Mouse (Mus musculus) embryonic facial prominence, embryonic 15.5 days (tissue): ENCODE results near the gene Acad11. TPM values are rescaled to one million over a fixed set of nuclear protein-coding genes. Genes with fewer than 3 reads are reported as not detected.
A peak's percentile ranks its signal among the peaks of the same experiment; 100 is the strongest.

Source experiments
- ATAC-seq: fragments of 200-750 bp; cut with Nextera tagmentation; 2 replicates; pipeline ENCODE4 v1.8.0; 2017; ENCODE audit warnings: low read depth, moderate TSS enrichment; ENCODE audit not compliant: insufficient number of reproducible peaks, low FRiP score, low TSS enrichment
- H3K27ac ChIP-seq: fragments of 300-500 bp; sonication (generic); replicated peaks from 2 replicates; pipeline ENCODE4 v1.5.1; 2015; ENCODE audit warnings: mild to moderate bottlenecking, inconsistent platforms
- H3K27me3 ChIP-seq: fragments of 300-500 bp; sonication (generic); 2 replicates; pipeline ENCODE4 v1.6.1; 2015; ENCODE audit warnings: inconsistent platforms
- H3K36me3 ChIP-seq: fragments of 300-500 bp; sonication (generic); 2 replicates; pipeline ENCODE4 v1.6.1; 2015; ENCODE audit warnings: mild to moderate bottlenecking, inconsistent platforms
- H3K4me1 ChIP-seq: fragments of 300-500 bp; sonication (generic); 2 replicates; pipeline ENCODE4 v1.6.1; 2015; ENCODE audit warnings: inconsistent platforms
- H3K4me2 ChIP-seq: fragments of 300-500 bp; sonication (generic); replicated peaks from 2 replicates; pipeline ENCODE4 v1.6.1; 2015; ENCODE audit warnings: mild to moderate bottlenecking, inconsistent platforms
- H3K4me3 ChIP-seq: fragments of 300-500 bp; sonication (generic); replicated peaks from 2 replicates; pipeline ENCODE4 v1.5.1; 2015; ENCODE audit warnings: mild to moderate bottlenecking, inconsistent platforms
- H3K9ac ChIP-seq: fragments of 300-500 bp; sonication (generic); 2 replicates; pipeline ENCODE4 v1.6.1; 2015; ENCODE audit warnings: inconsistent platforms
- H3K9me3 ChIP-seq: fragments of 300-500 bp; sonication (generic); replicated peaks from 2 replicates; pipeline ENCODE4 v1.6.1; 2016; ENCODE audit warnings: inconsistent platforms
- WGBS: fragments of 180-500 bp; shearing (Covaris S2); methylation state at CpG from one replicate; pipeline ENCODE4 v1.1.7; 2015; 5-methylcytosine and 5-hydroxymethylcytosine counted together
- polyA plus RNA-seq: library from polyadenylated mRNA; unstranded; fragments of >200 nt; fragmentation: Nextera tagmentation; extraction: Ambion mirVana; gene quantifications from 2 replicates; pipeline ENCODE4 v1.2.1, GENCODE M21; 2015

The Acad11 gene
- polyA plus RNA-seq, result 12.6 and 14.2 TPM in 2 replicates

GRCm38 (mm10) chr9:104063244-104063961 is at the start of gene Acad11:
Gene Acad11 (plus strand): TSS chr9:104063377.
- peak within 1 kb of the TSS; percentile 80 for H3K27ac ChIP-seq
- H3K4me2 ChIP-seq, result peak within 1 kb of the TSS; percentile 89
- peaks cover 19% of the 10 kb centered on the region for H3K4me1 ChIP-seq
- peak; percentile 93 for ATAC-seq
- peaks cover 16% of the 10 kb centered on the region for H3K36me3 ChIP-seq
- peak within 1 kb of the TSS; percentile 100 for H3K4me3 ChIP-seq
- no peaks in the 10 kb centered on the region for H3K9me3 ChIP-seq
- WGBS, result 0% methylated on average over 29 of the region's 30 CpGs
- peak within 1 kb of the TSS; percentile 97 for H3K9ac ChIP-seq
- no peaks in the 10 kb centered on the region for H3K27me3 ChIP-seq

- Histone ChIP-seq H3K27me3 (no peaks in the 10 kb centered on the region), H3K27ac (no peak overlapping the region), H3K4me2 (no peak overlapping the region), H3K4me3 (no peak overlapping the region), H3K36me3 (peaks cover 58% of the 10 kb centered on the region), H3K9ac (no peak overlapping the region), H3K4me1 (no peaks in the 10 kb centered on the region), H3K9me3 (no peaks in the 10 kb centered on the region)
- 73% methylated on average over 1 of the region's 1 CpGs for WGBS
- no peak for ATAC-seq
Observed at GRCm38 (mm10) chr9:104014526-104014925, 48.7 kb upstream of the Acad11 start.

GRCm38 (mm10) chr9:104021026-104021425 is 42.2 kb upstream of the Acad11 start:
- H3K27me3 ChIP-seq, result no peaks in the 10 kb centered on the region
- H3K4me2 ChIP-seq, result no peak overlapping the region
- 92% methylated on average over 10 of the region's 10 CpGs for WGBS
- H3K4me3 ChIP-seq, result no peak overlapping the region
- ATAC-seq, result no peak
- H3K27ac ChIP-seq, result no peak overlapping the region
- no peaks in the 10 kb centered on the region for H3K9me3 ChIP-seq
- no peaks in the 10 kb centered on the region for H3K4me1 ChIP-seq
- H3K36me3 ChIP-seq, result peaks cover 85% of the 10 kb centered on the region
- no peak overlapping the region for H3K9ac ChIP-seq

- WGBS, result 95% methylated on average over 8 of the region's 8 CpGs
- H3K4me1 ChIP-seq, result no peaks in the 10 kb centered on the region
- no peak overlapping the region for H3K9ac ChIP-seq
- no peak overlapping the region for H3K4me2 ChIP-seq
- peaks cover 65% of the 10 kb centered on the region for H3K36me3 ChIP-seq
- H3K9me3 ChIP-seq, result 0 out of 2 replicates have a peak, but pooled peaks cover 8% of the 10 kb centered on the region
- H3K27ac ChIP-seq, result no peak overlapping the region
- ATAC-seq, result no peak
- H3K27me3 ChIP-seq, result no peaks in the 10 kb centered on the region
- H3K4me3 ChIP-seq, result no peak overlapping the region
Observed at GRCm38 (mm10) chr9:104027186-104027585, 36.0 kb upstream of the Acad11 start.

- Histone ChIP-seq H3K27me3 (no peaks in the 10 kb centered on the region), H3K9ac (no peak overlapping the region), H3K36me3 (peaks cover 58% of the 10 kb centered on the region), H3K4me1 (no peaks in the 10 kb centered on the region), H3K4me2 (no peak overlapping the region), H3K9me3 (0 out of 2 replicates have a peak, but pooled peaks cover 8% of the 10 kb centered on the region), H3K27ac (no peak overlapping the region), H3K4me3 (no peak overlapping the region)
- WGBS, result 88% methylated on average over 11 of the region's 11 CpGs
- ATAC-seq, result no peak
Observed at GRCm38 (mm10) chr9:104029861-104030260, 33.3 kb upstream of the Acad11 start.

GRCm38 (mm10) chr9:104034231-104034630 is 28.9 kb upstream of the Acad11 start:
- no peak overlapping the region for H3K4me2 ChIP-seq
- no peaks in the 10 kb centered on the region for H3K4me1 ChIP-seq
- H3K4me3 ChIP-seq, result no peak overlapping the region
- no peaks in the 10 kb centered on the region for H3K9me3 ChIP-seq
- ATAC-seq, result no peak
- H3K27ac ChIP-seq, result no peak overlapping the region
- no peak overlapping the region for H3K9ac ChIP-seq
- peaks cover 54% of the 10 kb centered on the region for H3K36me3 ChIP-seq
- WGBS, result 84% methylated on average over 8 of the region's 8 CpGs
- H3K27me3 ChIP-seq, result no peaks in the 10 kb centered on the region

DNA sequence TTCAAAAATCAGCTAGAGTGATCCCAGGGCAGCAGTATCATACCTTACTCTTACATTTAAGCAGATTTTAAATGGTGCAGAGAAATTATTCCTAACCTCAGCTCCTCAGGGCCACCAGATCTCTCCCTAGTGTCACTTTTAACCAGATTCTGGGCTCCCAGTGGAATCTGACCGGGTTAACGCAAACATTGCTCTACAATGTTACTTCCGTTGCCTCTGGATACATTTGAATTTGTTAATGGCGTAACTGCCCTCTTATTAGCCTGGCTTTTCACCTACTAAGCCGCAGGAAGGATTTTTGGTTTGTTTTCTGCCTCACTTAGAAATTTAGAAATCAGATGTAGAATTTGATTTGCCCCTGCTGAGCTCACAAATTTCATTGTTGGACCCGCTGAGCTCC is 28.5 kb upstream of the Acad11 start:
- H3K36me3 ChIP-seq, result peaks cover 51% of the 10 kb centered on the region
- H3K27me3 ChIP-seq, result no peaks in the 10 kb centered on the region
- no peak overlapping the region for H3K9ac ChIP-seq
- no peak overlapping the region for H3K4me3 ChIP-seq
- H3K4me2 ChIP-seq, result no peak overlapping the region
- ATAC-seq, result no peak
- 74% methylated on average over 6 of the region's 6 CpGs for WGBS
- H3K27ac ChIP-seq, result no peak overlapping the region
- H3K4me1 ChIP-seq, result no peaks in the 10 kb centered on the region
- H3K9me3 ChIP-seq, result no peaks in the 10 kb centered on the region

DNA sequence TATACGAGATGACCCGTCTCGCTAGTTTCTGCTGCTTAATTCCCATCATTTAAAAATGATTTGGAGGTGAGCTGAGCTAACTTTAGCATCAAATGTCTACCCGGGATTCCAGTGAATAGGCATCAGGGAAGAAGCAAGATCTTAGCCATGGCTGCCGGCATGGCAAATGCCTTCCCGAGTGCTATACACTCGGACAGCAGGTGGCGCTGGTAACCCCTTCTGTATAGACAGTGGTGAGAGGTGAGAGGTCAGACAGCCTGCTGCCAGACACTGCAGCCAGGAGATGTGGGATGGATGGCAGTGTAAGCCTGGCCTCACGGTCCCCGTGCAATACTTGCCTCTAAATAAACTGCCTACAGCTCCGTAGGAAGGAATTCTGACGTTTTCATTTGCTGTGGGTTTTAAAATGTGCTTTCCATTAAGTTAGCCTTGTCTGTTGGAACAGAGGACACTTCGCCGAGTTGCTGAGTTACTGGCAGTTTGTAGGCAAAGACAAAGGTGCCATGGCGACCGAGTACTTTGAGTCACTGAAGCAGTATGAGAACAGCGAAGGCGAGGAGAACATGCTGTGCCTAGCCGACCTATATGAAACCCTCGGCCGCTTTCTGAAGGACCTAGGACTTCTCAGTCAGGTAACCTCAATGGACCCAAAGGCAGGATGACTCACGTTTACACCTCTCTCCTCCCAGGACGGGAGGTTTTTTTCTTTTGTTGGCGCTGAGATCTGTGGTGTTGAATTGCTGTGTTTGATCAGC is 27.7 kb upstream of the Acad11 start:
- ATAC-seq, result no peak

DNA sequence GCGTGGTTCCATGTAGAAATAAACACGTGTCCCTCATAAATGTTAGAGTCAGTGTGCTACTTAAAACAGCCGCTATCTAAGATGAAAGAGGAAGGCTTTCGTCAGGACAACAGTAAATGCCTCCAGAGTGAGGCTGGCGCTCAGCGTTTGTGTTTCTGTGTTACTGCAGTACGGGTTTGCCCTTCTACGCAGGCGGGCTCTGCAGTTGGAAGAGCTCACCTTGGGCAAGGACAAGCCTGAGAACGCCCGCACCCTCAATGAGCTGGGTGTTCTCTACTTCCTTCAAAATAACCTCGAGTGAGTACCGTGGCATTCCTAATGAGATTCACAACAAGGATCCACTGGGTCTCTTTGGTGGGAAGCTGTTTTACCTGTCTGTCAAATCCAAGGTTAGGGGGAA is 24.9 kb upstream of the Acad11 start:
- no peak overlapping the region for H3K4me2 ChIP-seq
- no peak overlapping the region for H3K27ac ChIP-seq
- ATAC-seq, result no peak
- H3K9me3 ChIP-seq, result no peaks in the 10 kb centered on the region
- H3K4me1 ChIP-seq, result no peaks in the 10 kb centered on the region
- H3K9ac ChIP-seq, result no peak overlapping the region
- H3K27me3 ChIP-seq, result no peaks in the 10 kb centered on the region
- peaks cover 49% of the 10 kb centered on the region for H3K36me3 ChIP-seq
- no peak overlapping the region for H3K4me3 ChIP-seq
- 86% methylated on average over 13 of the region's 13 CpGs for WGBS

More for the DNA sequence above, 27.7 kb upstream of the Acad11 start:
- H3K4me1 ChIP-seq, result no peaks in the 10 kb centered on the region
- 45% methylated on average over 24 of the region's 24 CpGs for WGBS
- no peak overlapping the region for H3K27ac ChIP-seq
- H3K4me2 ChIP-seq, result no peak overlapping the region
- no peak overlapping the region for H3K4me3 ChIP-seq
- H3K9ac ChIP-seq, result no peak overlapping the region
- H3K9me3 ChIP-seq, result no peaks in the 10 kb centered on the region
- H3K36me3 ChIP-seq, result peaks cover 49% of the 10 kb centered on the region
- H3K27me3 ChIP-seq, result no peaks in the 10 kb centered on the region

GRCm38 (mm10) chr9:104039031-104039695 is 24.0 kb upstream of the Acad11 start:
- ATAC-seq, result no peak
- H3K36me3 ChIP-seq, result peaks cover 48% of the 10 kb centered on the region

DNA sequence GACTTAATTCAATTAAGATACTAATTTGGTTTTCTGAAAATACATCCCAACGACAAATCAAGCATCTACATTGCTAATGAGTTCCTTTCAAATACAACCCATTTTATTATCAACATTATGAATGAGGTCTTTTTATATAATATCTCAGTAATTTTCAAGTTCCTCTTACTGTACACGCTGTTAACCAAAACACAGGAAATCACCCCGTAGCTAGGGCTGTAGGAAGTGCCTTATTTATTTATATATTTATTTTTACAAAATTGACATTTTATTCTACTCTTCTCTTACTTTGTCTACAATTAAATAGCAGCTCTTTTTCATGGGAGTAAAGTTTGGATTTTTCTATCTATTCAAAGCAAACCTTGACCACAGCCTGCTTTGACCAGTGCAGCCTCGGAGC is 23.4 kb upstream of the Acad11 start:
- H3K9ac ChIP-seq, result no peak overlapping the region
- H3K9me3 ChIP-seq, result no peaks in the 10 kb centered on the region
- WGBS, result 78% methylated on average over 4 of the region's 4 CpGs
- H3K4me2 ChIP-seq, result no peak overlapping the region
- no peaks in the 10 kb centered on the region for H3K4me1 ChIP-seq
- H3K36me3 ChIP-seq, result peaks cover 42% of the 10 kb centered on the region
- H3K27ac ChIP-seq, result no peak overlapping the region
- no peaks in the 10 kb centered on the region for H3K27me3 ChIP-seq
- H3K4me3 ChIP-seq, result no peak overlapping the region
- no peak for ATAC-seq

More at GRCm38 (mm10) chr9:104039031-104039695, 24.0 kb upstream of the Acad11 start:
- Histone ChIP-seq H3K9me3 (no peaks in the 10 kb centered on the region), H3K4me1 (no peaks in the 10 kb centered on the region), H3K4me2 (no peak overlapping the region), H3K4me3 (no peak overlapping the region), H3K9ac (no peak overlapping the region), H3K27ac (no peak overlapping the region), H3K27me3 (no peaks in the 10 kb centered on the region)
- WGBS, result 85% methylated on average over 21 of the region's 21 CpGs
